Mouse (Mus musculus) lung, adult 10 weeks (tissue): ENCODE measurements around the gene Acat3. TPM values are rescaled to one million over a fixed set of nuclear protein-coding genes. Genes with fewer than 3 reads are reported as not detected.

ENCODE experiments used
- polyA plus RNA-seq: library from polyadenylated mRNA; stranded (reverse); fragments of 350-450 nt; fragmentation: Illumina TruSeq; extraction: RNeasy Lipid Tissue Mini Kit (QIAGEN cat#74804); gene quantifications from one replicate; pipeline ENCODE4 v1.2.3, GENCODE M21; 2014; ENCODE audit warnings: low read depth, low replicate concordance; ENCODE audit not compliant: insufficient read depth

The Acat3 gene
- 0.56 TPM for polyA plus RNA-seq

GRCm38 (mm10) chr17:12940151-12940805, at the start of gene Acat3:
Acat3 (minus strand) TSS chr17:12940600.

GRCm38 (mm10) chr17:12960331-12960873, 20.0 kb upstream of the Acat3 start, which contains the start of gene Acat2:
Acat2 (minus strand) TSS chr17:12960747.

GRCm38 (mm10) chr17:12915881-12916583, 24.4 kb downstream of the Acat3 start, which contains the start of gene Mrpl18:
Mrpl18 (minus strand) TSS chr17:12916345.

GRCm38 (mm10) chr17:12915488-12915880, 24.9 kb downstream of the Acat3 start, which contains the start of gene Tcp1:
Tcp1 (plus strand) TSS chr17:12915701.

GRCm38 (mm10) chr17:12909361-12910280, 30.8 kb downstream of the Acat3 start, which contains the start of gene Pnldc1:
Pnldc1 (minus strand) TSS chr17:12910230.

GRCm38 (mm10) chr17:12875734-12876133, 64.7 kb downstream of the Acat3 start, which contains the start of gene Mrgprh:
Mrgprh (plus strand) TSS chr17:12876034.

Other genes with a start within 250 kb of the Acat3 start
- gene Igf2r, start 170.9 kb downstream of the Acat3 start, polyA plus RNA-seq, result 8.4 TPM
- not detected for gene Mas1, start 72.5 kb downstream of the Acat3 start, polyA plus RNA-seq
- gene Mrgprh, start 64.6 kb downstream of the Acat3 start, polyA plus RNA-seq, result not detected
- gene Pnldc1, start 30.4 kb downstream of the Acat3 start, polyA plus RNA-seq, result 0.53 TPM
- gene Tcp1, start 24.9 kb downstream of the Acat3 start, polyA plus RNA-seq, result 126 TPM
- 36.4 TPM for gene Mrpl18, start 24.3 kb downstream of the Acat3 start, polyA plus RNA-seq
- 27.9 TPM for gene Acat2, start 20.1 kb upstream of the Acat3 start, polyA plus RNA-seq
- gene Wtap, start 53.6 kb upstream of the Acat3 start, polyA plus RNA-seq, result 59.6 TPM
- gene Sod2, start 66.2 kb upstream of the Acat3 start, polyA plus RNA-seq, result 95.5 TPM
- gene Gpr31b, start 111.7 kb upstream of the Acat3 start, polyA plus RNA-seq, result not detected
- 0.10 TPM for gene Tcp10b, start 120.5 kb upstream of the Acat3 start, polyA plus RNA-seq
- 0.11 TPM for gene Unc93a, start 191.2 kb upstream of the Acat3 start, polyA plus RNA-seq